Mouse (Mus musculus) heart, embryonic 13.5 days (tissue): ENCODE data around the gene Chrna5. TPM values are rescaled to one million over a fixed set of nuclear protein-coding genes. Genes with fewer than 3 reads are reported as not detected.
"Not testable (repeated sequence)": the region's sequence is repeated elsewhere in the genome, so short reads cannot be mapped to it uniquely, and the experiment has no call there.

Experiments used
- ATAC-seq: fragments of 200-750 bp; cut with Nextera tagmentation; 2 replicates; pipeline ENCODE4 v1.8.0; 2017; ENCODE audit warnings: moderate TSS enrichment; ENCODE audit not compliant: insufficient number of reproducible peaks, low FRiP score, low TSS enrichment; ENCODE audit errors: extremely low read depth
- H3K27ac ChIP-seq: fragments of 300-500 bp; sonication (generic); replicated peaks from 2 replicates; pipeline ENCODE4 v1.5.1; 2015; ENCODE audit warnings: moderate library complexity, mild to moderate bottlenecking, inconsistent platforms
- H3K27me3 ChIP-seq: fragments of 300-500 bp; sonication (generic); replicated peaks from 2 replicates; pipeline ENCODE4 v1.6.1; 2015; ENCODE audit warnings: mild to moderate bottlenecking, inconsistent platforms
- H3K36me3 ChIP-seq: fragments of 300-500 bp; sonication (generic); 2 replicates; pipeline ENCODE4 v1.6.1; 2015; ENCODE audit warnings: mild to moderate bottlenecking, inconsistent platforms
- H3K4me1 ChIP-seq: fragments of 300-500 bp; sonication (generic); 2 replicates; pipeline ENCODE4 v1.6.1; 2015; ENCODE audit warnings: inconsistent platforms
- H3K4me2 ChIP-seq: fragments of 300-500 bp; sonication (generic); 2 replicates; pipeline ENCODE4 v1.6.1; 2015; ENCODE audit warnings: inconsistent platforms, mild to moderate bottlenecking, moderate library complexity
- H3K4me3 ChIP-seq: fragments of 300-500 bp; sonication (generic); 2 replicates; pipeline ENCODE4 v1.5.1; 2015; ENCODE audit warnings: moderate library complexity, mild to moderate bottlenecking, inconsistent platforms
- H3K9ac ChIP-seq: fragments of 300-500 bp; sonication (generic); 2 replicates; pipeline ENCODE4 v1.6.1; 2015; ENCODE audit warnings: inconsistent platforms, mild to moderate bottlenecking, moderate library complexity
- H3K9me3 ChIP-seq: fragments of 300-500 bp; sonication (generic); 2 replicates; pipeline ENCODE4 v1.6.1; 2016; ENCODE audit warnings: inconsistent platforms
- WGBS: fragments of 180-500 bp; shearing (Covaris S2); methylation state at CpG from one replicate; pipeline ENCODE4 v1.1.7; 2015; ENCODE audit warnings: mixed read lengths; 5-methylcytosine and 5-hydroxymethylcytosine counted together
- polyA plus RNA-seq: library from polyadenylated mRNA; unstranded; fragments of >200 nt; fragmentation: Nextera tagmentation; extraction: Ambion mirVana; gene quantifications from 2 replicates; pipeline ENCODE4 v1.2.1, GENCODE M21; 2015

Gene Chrna5
- 0.14 and 0.51 TPM in 2 replicates for polyA plus RNA-seq

- H3K4me2 ChIP-seq = peak within 1 kb of the TSS; percentile 79
- H3K9ac ChIP-seq = peak within 1 kb of the TSS; percentile 72
- no peak within 1 kb of the TSS for H3K27ac ChIP-seq
- H3K27me3 ChIP-seq = peaks cover 70% of the 10 kb centered on the region
- H3K36me3 ChIP-seq = no peaks in the 10 kb centered on the region
- no peak for ATAC-seq
- 57% methylated on average over 8 of the region's 8 CpGs for WGBS
- H3K4me1 ChIP-seq = peaks cover 12% of the 10 kb centered on the region
- peak within 1 kb of the TSS; percentile 68 for H3K4me3 ChIP-seq
- no peaks in the 10 kb centered on the region for H3K9me3 ChIP-seq
These were observed at the start of gene Chrna5 for GRCm38 (mm10) chr9:54980674-54981073. Gene Chrna5, plus strand, starts transcription at chr9:54980880.

GRCm38 (mm10) chr9:54931765-54932164, 48.9 kb upstream of the Chrna5 start:
- Histone ChIP-seq H3K27me3 (no peaks in the 10 kb centered on the region), H3K36me3 (no peaks in the 10 kb centered on the region)
- WGBS = 0% methylated on average over 1 of the region's 1 CpGs

GRCm38 (mm10) chr9:54932379-54932778, 48.3 kb upstream of the Chrna5 start:
- H3K9ac ChIP-seq = no peak overlapping the region
- H3K4me2 ChIP-seq = no peak overlapping the region
- no peak for ATAC-seq
- H3K4me3 ChIP-seq = no peak overlapping the region
- no peaks in the 10 kb centered on the region for H3K36me3 ChIP-seq
- H3K4me1 ChIP-seq = no peaks in the 10 kb centered on the region
- no peak overlapping the region for H3K27ac ChIP-seq
- no peaks in the 10 kb centered on the region for H3K27me3 ChIP-seq
- 61% methylated on average over 2 of the region's 2 CpGs for WGBS
- H3K9me3 ChIP-seq = no peaks in the 10 kb centered on the region

More at GRCm38 (mm10) chr9:54931765-54932164, 48.9 kb upstream of the Chrna5 start:
- Histone ChIP-seq H3K4me3 (no peak overlapping the region), H3K4me2 (no peak overlapping the region), H3K9me3 (no peaks in the 10 kb centered on the region), H3K9ac (no peak overlapping the region), H3K4me1 (no peaks in the 10 kb centered on the region), H3K27ac (no peak overlapping the region)
- no peak for ATAC-seq

- WGBS = 80% methylated on average over 4 of the region's 4 CpGs
- no peak overlapping the region for H3K27ac ChIP-seq
These were observed 38.6 kb upstream of the Chrna5 start for GRCm38 (mm10) chr9:54942071-54942470.

GRCm38 (mm10) chr9:54944467-54944866, 36.2 kb upstream of the Chrna5 start:
- H3K4me2 ChIP-seq = no peak overlapping the region
- 62% methylated on average over 2 of the region's 2 CpGs for WGBS
- no peaks in the 10 kb centered on the region for H3K9me3 ChIP-seq
- no peak overlapping the region for H3K4me3 ChIP-seq
- H3K9ac ChIP-seq = no peak overlapping the region
- no peaks in the 10 kb centered on the region for H3K27me3 ChIP-seq
- ATAC-seq = no peak
- no peaks in the 10 kb centered on the region for H3K36me3 ChIP-seq
- no peaks in the 10 kb centered on the region for H3K4me1 ChIP-seq
- no peak overlapping the region for H3K27ac ChIP-seq

More at GRCm38 (mm10) chr9:54942071-54942470, 38.6 kb upstream of the Chrna5 start:
- no peaks in the 10 kb centered on the region for H3K36me3 ChIP-seq
- no peak overlapping the region for H3K9ac ChIP-seq
- no peak for ATAC-seq
- no peaks in the 10 kb centered on the region for H3K27me3 ChIP-seq
- no peaks in the 10 kb centered on the region for H3K9me3 ChIP-seq
- no peak overlapping the region for H3K4me3 ChIP-seq
- H3K4me1 ChIP-seq = no peaks in the 10 kb centered on the region
- no peak overlapping the region for H3K4me2 ChIP-seq

GRCm38 (mm10) chr9:54946256-54946655, 34.4 kb upstream of the Chrna5 start:
- Histone ChIP-seq H3K27ac (no peak overlapping the region), H3K4me2 (no peak overlapping the region), H3K27me3 (no peaks in the 10 kb centered on the region), H3K4me3 (no peak overlapping the region), H3K36me3 (no peaks in the 10 kb centered on the region), H3K9ac (no peak overlapping the region), H3K9me3 (no peaks in the 10 kb centered on the region), H3K4me1 (peaks cover under 1% of the 10 kb centered on the region)
- ATAC-seq = no peak
- 70% methylated on average over 16 of the region's 16 CpGs for WGBS

- no peak overlapping the region for H3K27ac ChIP-seq
- H3K4me2 ChIP-seq = no peak overlapping the region
- H3K36me3 ChIP-seq = peaks cover 27% of the 10 kb centered on the region
- peaks cover 23% of the 10 kb centered on the region for H3K4me1 ChIP-seq
- no peaks in the 10 kb centered on the region for H3K9me3 ChIP-seq
- no peak for ATAC-seq
- no peak overlapping the region for H3K9ac ChIP-seq
- no peaks in the 10 kb centered on the region for H3K27me3 ChIP-seq
- no peak overlapping the region for H3K4me3 ChIP-seq
These were observed 31.2 kb upstream of the Chrna5 start for GRCm38 (mm10) chr9:54949465-54949864.

- H3K27me3 ChIP-seq, H3K9me3 ChIP-seq, ATAC-seq: not testable (repeated sequence)
- 40% methylated on average over 8 of the region's 8 CpGs for WGBS
- Histone ChIP-seq H3K4me1 (peaks cover 23% of the 10 kb centered on the region), H3K4me3 (peak overlapping the region; percentile 92), H3K36me3 (peaks cover 33% of the 10 kb centered on the region), H3K9ac (peak overlapping the region; percentile 77), H3K27ac (peak overlapping the region; percentile 93), H3K4me2 (peak overlapping the region; percentile 88)
These were observed 30.5 kb upstream of the Chrna5 start for GRCm38 (mm10) chr9:54950162-54950561.

GRCm38 (mm10) chr9:54950575-54951321, 29.9 kb upstream of the Chrna5 start, which contains the start of the genes Psma4 and AY074887:
Gene Psma4, plus strand, starts transcription at chr9:54950790.
Gene AY074887, minus strand, starts transcription at chr9:54950998.
- peak within 1 kb of the TSS; percentile 93 for H3K27ac ChIP-seq
- H3K27me3 ChIP-seq = no peaks in the 10 kb centered on the region
- H3K4me2 ChIP-seq = peak within 1 kb of the TSS; percentile 88
- H3K36me3 ChIP-seq = peaks cover 38% of the 10 kb centered on the region
- peak within 1 kb of the TSS; percentile 94 for H3K9ac ChIP-seq
- H3K4me1 ChIP-seq = peaks cover 23% of the 10 kb centered on the region
- no peaks in the 10 kb centered on the region for H3K9me3 ChIP-seq
- peak within 1 kb of the TSS; percentile 92 for H3K4me3 ChIP-seq
- WGBS = under 1% methylated on average over 65 of the region's 65 CpGs
- ATAC-seq = peak; percentile 99

GRCm38 (mm10) chr9:54961059-54961458, 19.6 kb upstream of the Chrna5 start:
- Histone ChIP-seq H3K9ac (no peak overlapping the region), H3K27ac (no peak overlapping the region), H3K36me3 (peaks cover 43% of the 10 kb centered on the region), H3K4me2 (no peak overlapping the region), H3K4me1 (no peaks in the 10 kb centered on the region), H3K9me3 (no peaks in the 10 kb centered on the region; the same call in 1 of the 2 replicates), H3K27me3 (no peaks in the 10 kb centered on the region), H3K4me3 (no peak overlapping the region)
- WGBS = 85% methylated on average over 4 of the region's 4 CpGs
- ATAC-seq = no peak

GRCm38 (mm10) chr9:54963669-54964068, 17.0 kb upstream of the Chrna5 start:
- ATAC-seq = no peak
- Histone ChIP-seq H3K4me1 (no peaks in the 10 kb centered on the region), H3K9me3 (no peaks in the 10 kb centered on the region; the same call in 1 of the 2 replicates), H3K9ac (no peak overlapping the region), H3K4me2 (no peak overlapping the region), H3K27ac (no peak overlapping the region), H3K4me3 (no peak overlapping the region), H3K27me3 (no peaks in the 10 kb centered on the region), H3K36me3 (peaks cover 17% of the 10 kb centered on the region)
